Mouse (Mus musculus): ENCODE data around the gene Sccpdh.

The Sccpdh gene

DNA sequence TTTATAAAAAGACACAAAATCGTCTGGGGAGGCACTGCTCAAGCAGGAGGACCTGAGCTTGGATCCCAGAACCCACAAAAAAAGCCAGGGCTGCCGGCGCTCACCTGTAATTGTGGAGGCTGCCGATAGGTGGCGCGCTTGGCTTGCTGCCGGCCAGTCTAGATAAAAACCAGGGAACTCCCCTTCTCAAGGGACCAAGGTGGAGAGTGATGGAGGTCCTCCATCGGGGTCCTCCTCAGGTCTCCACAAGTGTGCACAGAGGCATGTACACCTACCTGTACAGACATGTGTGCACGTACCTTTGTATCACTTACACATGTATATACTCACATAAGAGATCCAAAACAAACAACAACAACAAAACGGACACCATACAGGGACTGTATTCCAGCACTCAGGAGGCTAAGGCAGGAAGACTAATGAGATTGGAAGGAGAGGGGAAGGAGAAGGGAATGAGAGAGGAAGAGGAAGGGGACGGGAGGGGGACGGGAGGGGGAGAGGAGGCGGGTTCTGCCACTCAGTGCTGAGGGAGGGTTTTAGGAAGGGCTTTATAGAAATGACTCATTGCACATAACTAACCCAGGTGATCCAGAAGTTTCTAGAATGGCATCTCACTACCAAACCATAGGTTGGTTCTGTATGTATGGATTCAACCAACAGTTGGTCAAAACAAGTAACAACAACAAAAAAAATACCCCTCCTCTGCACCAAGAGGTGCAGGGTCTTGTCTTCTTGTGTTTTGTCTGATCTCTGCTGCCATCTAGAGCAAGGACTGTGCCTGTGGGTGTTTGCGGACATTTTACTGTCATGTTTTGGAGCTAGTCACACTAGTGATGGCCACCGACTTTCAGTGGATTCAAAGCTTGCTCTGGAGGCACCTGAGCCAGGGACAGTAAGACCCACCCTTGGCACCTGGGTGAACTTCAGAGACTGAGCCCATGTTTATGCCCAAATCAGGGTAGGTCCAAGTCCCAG is 66.8 kb downstream of the Sccpdh start:
- no peak for ATAC-seq (ENCODE audit: low TSS enrichment)

DNA sequence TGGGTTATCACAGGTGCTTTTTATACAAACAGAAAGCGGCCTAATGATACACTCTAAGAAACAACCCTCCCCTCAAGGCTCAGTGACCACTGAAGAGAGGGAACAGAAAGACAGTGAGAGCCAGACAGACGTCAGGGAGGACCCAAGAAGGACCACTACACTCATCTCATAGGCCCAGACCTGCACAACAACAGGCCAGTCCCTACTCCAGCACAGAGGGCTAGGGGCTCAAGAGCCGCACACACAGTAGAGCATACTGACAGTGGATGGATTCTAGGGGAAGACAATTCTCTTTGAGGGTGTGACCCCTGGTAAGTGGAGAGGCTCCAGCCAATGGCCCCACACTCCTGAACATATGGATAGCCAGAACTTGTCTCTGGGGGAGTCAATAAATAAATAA is 68.5 kb downstream of the Sccpdh start:
- ATAC-seq (ENCODE audit: low TSS enrichment) = no peak

All from frontal cortex, adult (tissue).